Mouse (Mus musculus) monocyte, adult 2 months (primary cell): ENCODE data around the gene Popdc3.
"Not testable (repeated sequence)": the region's sequence is repeated elsewhere in the genome, so short reads cannot be mapped to it uniquely, and the experiment has no call there.

Experiments
- DNase-seq, 2 experiments: peaks; one replicate each; pipeline ENCODE4 v3.0.0; 2022; ENCODE audit warnings: low spot score in 2 of 2, low read depth in 1 of 2

Gene Popdc3

GRCm38 (mm10) chr10:45311129-45311528, 133.2 kb downstream of the Popdc3 start:
- DNase-seq, result no peak

GRCm38 (mm10) chr10:45311624-45312023, 133.7 kb downstream of the Popdc3 start:
- no peak for DNase-seq

GRCm38 (mm10) chr10:45314865-45315264, 137.0 kb downstream of the Popdc3 start:
- DNase-seq, result no peak

GRCm38 (mm10) chr10:45318922-45319321, 141.0 kb downstream of the Popdc3 start:
- no peak for DNase-seq

- DNase-seq, result no peak
Measured at GRCm38 (mm10) chr10:45320296-45320695, 142.4 kb downstream of the Popdc3 start.

- DNase-seq, result no peak
Measured at GRCm38 (mm10) chr10:45324159-45324558, 146.3 kb downstream of the Popdc3 start.

- no peak for DNase-seq
Measured at GRCm38 (mm10) chr10:45328196-45329000, 150.5 kb downstream of the Popdc3 start.

GRCm38 (mm10) chr10:45334925-45335324, 157.0 kb downstream of the Popdc3 start:
- DNase-seq, result no peak

GRCm38 (mm10) chr10:45335434-45336422, 157.8 kb downstream of the Popdc3 start, which contains the start of gene Bves:
TSS of gene Bves (plus strand) at chr10:45335772.
- DNase-seq, result no peak

- no peak for DNase-seq
Measured at GRCm38 (mm10) chr10:45339106-45339505, 161.2 kb downstream of the Popdc3 start.

- DNase-seq, result no peak
Measured at GRCm38 (mm10) chr10:45344381-45344780, 166.5 kb downstream of the Popdc3 start.

GRCm38 (mm10) chr10:45345217-45345616, 167.3 kb downstream of the Popdc3 start:
- DNase-seq, result no peak

- not testable (repeated sequence) for DNase-seq
Measured at GRCm38 (mm10) chr10:45348143-45348542, 170.2 kb downstream of the Popdc3 start.

GRCm38 (mm10) chr10:45356091-45356490, 178.2 kb downstream of the Popdc3 start:
- no peak for DNase-seq

GRCm38 (mm10) chr10:45363396-45363795, 185.5 kb downstream of the Popdc3 start:
- DNase-seq, result no peak

GRCm38 (mm10) chr10:45366987-45367705, 189.2 kb downstream of the Popdc3 start:
- DNase-seq, result no peak
